Mouse (Mus musculus) neural tube, embryonic 14.5 days (tissue): ENCODE measurements around the gene Clec3b. TPM values are rescaled to one million over a fixed set of nuclear protein-coding genes. Genes with fewer than 3 reads are reported as not detected.

ENCODE experiments used
- ATAC-seq: fragments of 200-750 bp; cut with Nextera tagmentation; 2 replicates; pipeline ENCODE4 v1.8.0; 2017; ENCODE audit warnings: low read depth, mild to moderate bottlenecking, moderate TSS enrichment, moderate library complexity
- H3K27ac ChIP-seq: fragments of 300-500 bp; sonication (generic); 2 replicates; pipeline ENCODE4 v1.5.1; 2014; ENCODE audit warnings: low read depth, mild to moderate bottlenecking, control low read depth, low read length, moderate library complexity, mixed read lengths
- H3K27me3 ChIP-seq: fragments of 300-500 bp; sonication (generic); 2 replicates; pipeline ENCODE4 v1.6.1; 2014; ENCODE audit warnings: low read length; ENCODE audit not compliant: control insufficient read depth, insufficient read depth
- H3K36me3 ChIP-seq: fragments of 300-500 bp; sonication (generic); 2 replicates; pipeline ENCODE4 v1.6.1; 2014; ENCODE audit warnings: low read length, mixed read lengths; ENCODE audit not compliant: control insufficient read depth, insufficient read depth
- H3K4me1 ChIP-seq: fragments of 300-500 bp; sonication (generic); 2 replicates; pipeline ENCODE4 v1.6.1; 2014; ENCODE audit warnings: low read length; ENCODE audit not compliant: control insufficient read depth, insufficient read depth
- H3K4me2 ChIP-seq: fragments of 300-500 bp; sonication (generic); 2 replicates; pipeline ENCODE4 v1.6.1; 2014; ENCODE audit warnings: mild to moderate bottlenecking, low read depth, low read length, control low read depth
- H3K4me3 ChIP-seq: fragments of 300-500 bp; sonication (generic); 2 replicates; pipeline ENCODE4 v1.5.1; 2014; ENCODE audit warnings: low read depth, low read length, control low read depth, mixed read lengths
- H3K9ac ChIP-seq: fragments of 300-500 bp; sonication (generic); replicated peaks from 2 replicates; pipeline ENCODE4 v1.6.1; 2014; ENCODE audit warnings: low read depth, mild to moderate bottlenecking, control low read depth, low read length, mixed read lengths
- H3K9me3 ChIP-seq: fragments of 300-500 bp; sonication (generic); 2 replicates; pipeline ENCODE4 v1.6.1; 2016; ENCODE audit warnings: low read length; ENCODE audit not compliant: control insufficient read depth
- WGBS: fragments of 180-500 bp; shearing (Covaris S2); extraction: QIAGEN DNeasy Blood & Tissue Kit; methylation state at CpG from one replicate; pipeline ENCODE4 v1.1.7; 2014; 5-methylcytosine and 5-hydroxymethylcytosine counted together
- polyA plus RNA-seq: library from polyadenylated mRNA; unstranded; fragments of >200 nt; fragmentation: Nextera tagmentation; extraction: Ambion mirVana; gene quantifications from 2 replicates; pipeline ENCODE4 v1.2.1, GENCODE M21; 2014

The Clec3b gene
- polyA plus RNA-seq, 1 experiment from 2014 or later: not detected

DNA sequence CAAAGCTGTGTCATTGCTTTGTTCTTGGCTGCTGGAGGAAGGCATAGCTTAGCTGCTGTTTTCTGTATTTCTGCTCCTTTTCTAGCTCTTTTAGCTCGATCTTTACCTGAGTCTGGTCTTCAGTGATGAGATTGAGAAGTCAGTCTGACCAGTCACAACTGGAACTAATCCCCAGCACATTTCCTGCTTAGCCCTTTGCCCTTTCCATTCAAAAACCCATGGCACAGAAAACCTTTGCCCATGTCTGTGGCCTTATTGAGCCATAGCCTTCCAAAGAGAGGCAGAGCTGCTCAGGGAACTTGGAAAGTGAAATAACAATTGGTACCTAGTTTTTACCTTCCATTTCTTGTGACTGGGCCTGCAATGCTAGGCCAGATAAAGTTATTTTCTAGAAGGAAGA, 35.2 kb upstream of the Clec3b start:
- peaks cover 17% of the 10 kb centered on the region; the same call in 1 of the 2 replicates for H3K4me1 ChIP-seq
- H3K27ac ChIP-seq: no peak overlapping the region
- no peaks in the 10 kb centered on the region for H3K27me3 ChIP-seq
- ATAC-seq: no peak
- no peak overlapping the region for H3K4me2 ChIP-seq
- peaks cover 17% of the 10 kb centered on the region for H3K36me3 ChIP-seq
- H3K9me3 ChIP-seq: no peaks in the 10 kb centered on the region
- no peak overlapping the region for H3K9ac ChIP-seq
- 100% methylated on average over 1 of the region's 1 CpGs for WGBS
- H3K4me3 ChIP-seq: no peak overlapping the region

GRCm38 (mm10) chr9:123123017-123123416, 27.7 kb upstream of the Clec3b start:
- 87% methylated on average over 3 of the region's 3 CpGs for WGBS
- H3K9me3 ChIP-seq: no peaks in the 10 kb centered on the region
- no peak overlapping the region for H3K4me2 ChIP-seq
- H3K4me1 ChIP-seq: no peaks in the 10 kb centered on the region
- H3K36me3 ChIP-seq: peaks cover 39% of the 10 kb centered on the region
- no peak for ATAC-seq
- H3K4me3 ChIP-seq: no peak overlapping the region
- H3K9ac ChIP-seq: no peak overlapping the region
- H3K27me3 ChIP-seq: no peaks in the 10 kb centered on the region
- no peak overlapping the region for H3K27ac ChIP-seq

DNA sequence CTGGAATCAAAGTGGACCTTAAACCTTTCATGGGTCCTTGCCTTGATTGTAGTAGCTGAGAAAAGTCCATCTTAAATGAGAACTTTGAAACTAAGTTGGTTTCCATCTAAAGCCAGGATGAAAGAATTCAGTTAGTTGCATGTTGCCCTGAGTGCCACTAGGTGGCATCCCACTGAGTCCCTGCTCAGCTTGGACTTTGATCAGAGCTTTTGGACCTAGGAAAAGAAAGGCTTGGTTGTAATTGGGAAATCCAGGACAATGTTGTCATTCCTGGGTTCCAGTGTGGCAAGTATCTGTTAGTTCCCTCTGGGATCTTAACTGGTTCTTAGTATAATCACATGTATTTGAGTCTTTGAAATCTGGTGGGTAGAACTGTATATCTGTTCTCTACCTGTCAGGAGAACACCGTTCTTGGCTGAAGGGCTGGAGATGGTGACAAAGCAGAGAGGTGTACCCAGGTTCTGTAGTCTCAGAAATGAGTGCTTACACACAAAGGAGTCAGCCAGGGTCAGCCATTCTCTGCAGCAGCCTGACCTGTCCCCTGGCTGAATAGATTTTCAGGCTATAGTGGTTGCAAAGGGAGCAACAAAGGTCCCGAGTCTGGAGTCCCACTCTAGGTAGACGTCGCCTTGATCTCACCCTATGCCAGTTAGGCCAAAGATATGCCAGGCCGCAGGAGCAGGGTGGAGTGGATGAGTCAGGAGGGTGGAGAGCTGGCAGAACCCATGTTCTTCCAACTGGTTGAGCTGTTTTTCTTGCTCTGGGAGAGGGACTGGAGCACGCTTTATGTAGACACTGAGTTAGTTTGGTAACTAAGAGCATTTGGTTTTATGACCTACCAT, 27.0 kb upstream of the Clec3b start:
- no peaks in the 10 kb centered on the region for H3K9me3 ChIP-seq
- 92% methylated on average over 6 of the region's 6 CpGs for WGBS
- peaks cover 44% of the 10 kb centered on the region for H3K36me3 ChIP-seq
- no peak overlapping the region for H3K27ac ChIP-seq
- H3K4me2 ChIP-seq: no peak overlapping the region
- ATAC-seq: no peak
- H3K4me3 ChIP-seq: no peak overlapping the region
- no peaks in the 10 kb centered on the region for H3K4me1 ChIP-seq
- no peak overlapping the region for H3K9ac ChIP-seq
- H3K27me3 ChIP-seq: no peaks in the 10 kb centered on the region

- Histone ChIP-seq H3K4me2 (no peak overlapping the region), H3K9me3 (no peaks in the 10 kb centered on the region), H3K9ac (no peak overlapping the region), H3K4me1 (no peaks in the 10 kb centered on the region), H3K27me3 (no peaks in the 10 kb centered on the region), H3K36me3 (peaks cover 48% of the 10 kb centered on the region), H3K4me3 (no peak overlapping the region), H3K27ac (no peak overlapping the region)
- WGBS: 97% methylated on average over 2 of the region's 2 CpGs
- ATAC-seq: no peak
These were observed 26.2 kb upstream of the Clec3b start for GRCm38 (mm10) chr9:123124413-123124981.

GRCm38 (mm10) chr9:123127663-123128062, 23.1 kb upstream of the Clec3b start:
- Histone ChIP-seq H3K4me2 (no peak overlapping the region), H3K27me3 (no peaks in the 10 kb centered on the region), H3K9ac (no peak overlapping the region), H3K4me3 (no peak overlapping the region), H3K36me3 (peaks cover 52% of the 10 kb centered on the region), H3K27ac (no peak overlapping the region), H3K9me3 (no peaks in the 10 kb centered on the region), H3K4me1 (no peaks in the 10 kb centered on the region)
- WGBS: 99% methylated on average over 6 of the region's 6 CpGs
- ATAC-seq: no peak

GRCm38 (mm10) chr9:123132994-123133393, 17.8 kb upstream of the Clec3b start:
- Histone ChIP-seq H3K4me2 (no peak overlapping the region), H3K9ac (no peak overlapping the region), H3K4me3 (no peak overlapping the region), H3K4me1 (no peaks in the 10 kb centered on the region), H3K36me3 (peaks cover 68% of the 10 kb centered on the region), H3K9me3 (no peaks in the 10 kb centered on the region), H3K27me3 (no peaks in the 10 kb centered on the region), H3K27ac (no peak overlapping the region)
- no peak for ATAC-seq
- WGBS: 83% methylated on average over 3 of the region's 3 CpGs

DNA sequence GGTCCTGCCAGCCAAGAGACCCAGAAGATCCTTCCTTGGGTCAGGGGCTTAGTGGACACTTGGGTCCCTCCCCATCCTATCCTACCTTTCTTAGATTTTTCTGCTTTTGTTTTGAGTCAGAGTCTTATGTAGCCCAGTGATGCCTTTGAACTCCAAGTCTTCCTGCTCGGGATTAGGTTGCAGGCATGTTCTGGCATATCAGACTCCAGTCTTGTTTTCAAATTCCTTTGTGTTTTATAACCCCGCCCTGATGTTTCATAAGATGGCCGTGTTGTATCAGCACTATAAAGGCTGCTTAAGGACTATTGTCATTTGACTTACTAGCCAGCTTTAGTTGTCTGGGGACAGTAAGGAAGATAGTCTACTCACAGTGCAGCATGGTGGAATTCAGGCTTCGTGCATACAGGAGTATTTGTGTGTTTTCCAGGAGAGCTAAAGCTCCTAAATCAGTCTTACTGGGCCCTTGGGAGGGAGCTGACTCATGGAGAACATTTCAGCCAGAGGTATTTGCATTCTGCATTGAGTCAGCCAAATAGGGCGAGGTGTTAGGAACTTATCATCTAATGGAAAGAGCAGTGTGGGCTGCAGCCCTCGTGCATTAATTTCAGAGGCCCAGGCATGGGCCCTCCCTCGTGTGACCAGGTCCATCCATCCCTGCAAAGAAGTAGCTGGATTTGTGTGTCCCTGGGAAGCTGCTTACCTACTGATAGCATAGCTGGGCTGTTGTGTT, 13.6 kb upstream of the Clec3b start:
- Histone ChIP-seq H3K36me3 (peaks cover 38% of the 10 kb centered on the region), H3K9me3 (no peaks in the 10 kb centered on the region)
- 72% methylated on average over 7 of the region's 7 CpGs for WGBS

DNA sequence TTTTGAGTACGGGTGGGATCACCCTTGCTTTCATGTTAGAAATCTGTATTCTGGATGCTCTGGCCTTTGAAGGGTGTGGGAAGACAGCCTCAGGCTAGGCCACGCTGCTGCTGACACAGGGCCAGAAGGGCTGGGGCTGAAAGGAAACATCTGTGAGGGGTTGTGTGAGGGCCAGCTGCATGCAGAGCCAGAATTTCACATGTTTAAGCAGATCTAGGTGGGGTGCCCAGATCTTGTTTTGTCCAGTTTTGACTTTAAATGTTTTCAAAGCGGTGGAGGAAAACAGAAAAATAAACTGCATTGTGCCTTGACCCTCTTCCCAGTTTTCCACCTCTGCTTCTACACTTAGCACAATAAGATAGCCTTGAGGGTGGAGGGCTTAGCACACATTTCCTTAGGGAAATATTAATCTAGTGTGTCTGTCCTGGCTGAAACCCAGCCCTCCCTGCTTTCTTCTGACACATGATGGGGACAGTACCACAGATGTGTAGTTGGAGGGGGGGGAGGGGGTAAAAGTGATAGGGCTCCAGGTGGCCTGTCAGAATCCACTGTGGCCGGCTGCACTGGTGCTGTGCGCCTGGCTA, 11.8 kb upstream of the Clec3b start:
- peak overlapping the region; percentile 57 for H3K27ac ChIP-seq
- no peaks in the 10 kb centered on the region for H3K9me3 ChIP-seq
- no peaks in the 10 kb centered on the region for H3K4me1 ChIP-seq
- 50% methylated on average over 5 of the region's 5 CpGs for WGBS
- no peak overlapping the region for H3K9ac ChIP-seq
- no peak overlapping the region for H3K4me2 ChIP-seq
- peaks cover 23% of the 10 kb centered on the region for H3K36me3 ChIP-seq
- ATAC-seq: peak; percentile 68; the same call in 1 of the 2 replicates
- no peak overlapping the region for H3K4me3 ChIP-seq
- no peaks in the 10 kb centered on the region for H3K27me3 ChIP-seq

More for the DNA sequence above, 13.6 kb upstream of the Clec3b start:
- Histone ChIP-seq H3K27ac (no peak overlapping the region), H3K4me2 (no peak overlapping the region), H3K4me1 (no peaks in the 10 kb centered on the region), H3K4me3 (no peak overlapping the region), H3K9ac (no peak overlapping the region), H3K27me3 (no peaks in the 10 kb centered on the region)
- ATAC-seq: peak; percentile 51; the same call in 1 of the 2 replicates
